Mouse (Mus musculus): ENCODE results near the gene Smoc2. TPM values are rescaled to one million over a fixed set of nuclear protein-coding genes. Genes with fewer than 3 reads are reported as not detected.

The Smoc2 gene
- 33.3 and 37.0 TPM in 2 replicates for polyA plus RNA-seq (2015; fragmentation: Nextera tagmentation; extraction: Ambion mirVana)

DNA sequence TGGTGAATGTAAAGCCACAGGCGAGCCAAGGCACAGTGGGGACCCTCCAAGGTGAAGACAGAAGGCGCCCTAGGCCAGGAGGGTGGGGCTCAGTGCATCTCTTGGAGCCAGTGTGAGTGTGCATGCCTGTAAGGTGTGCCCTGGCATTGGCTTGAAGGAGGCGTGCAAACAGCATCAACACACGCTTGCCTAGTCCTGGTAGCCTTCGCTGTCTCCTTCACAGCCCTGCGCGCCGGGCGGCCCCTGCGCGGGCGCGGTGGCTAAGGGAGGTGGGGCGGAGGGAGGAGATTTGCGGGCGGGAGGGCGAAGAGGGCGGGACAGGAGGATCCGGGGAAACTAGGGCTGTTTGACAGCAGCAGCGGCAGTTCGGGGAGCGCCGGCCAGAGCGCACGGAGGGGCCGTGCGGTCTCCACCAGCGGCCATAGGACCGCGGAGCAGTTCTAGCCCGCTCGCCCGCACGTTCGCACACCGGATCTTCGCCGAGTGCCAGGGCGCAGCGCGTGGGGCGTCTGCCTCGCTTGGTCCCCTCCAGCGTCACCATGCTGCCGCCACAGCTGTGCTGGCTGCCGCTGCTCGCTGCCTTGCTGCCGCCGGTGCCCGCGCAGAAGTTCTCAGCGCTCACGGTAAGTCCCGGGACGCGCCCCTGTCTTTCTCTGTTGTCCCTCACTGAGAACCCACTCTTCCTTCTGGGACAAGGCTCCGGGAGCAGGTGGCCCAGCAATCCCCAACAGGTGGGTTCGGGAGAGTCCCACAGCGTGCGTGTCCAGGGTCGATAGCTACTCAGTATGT, at the start of gene Smoc2:
Gene Smoc2 (plus strand): TSS at position 330 of the 789 bp plus-strand sequence.
- WGBS, result under 1% methylated on average over 61 of the region's 61 CpGs
- peak within 1 kb of the TSS; percentile 54 for H3K4me3 ChIP-seq (ENCODE audit: low read length)
- no peaks in the 10 kb centered on the region for H3K9me3 ChIP-seq (replicated peaks; ENCODE audit: control insufficient read depth, low read length)
- H3K4me1 ChIP-seq (ENCODE audit: control insufficient read depth, insufficient read depth, low read length), result peaks cover 11% of the 10 kb centered on the region
- ATAC-seq (replicated peaks; ENCODE audit: extremely low read depth, insufficient read depth, low FRiP score), result peak; percentile 6; the same call in 1 of the 2 replicates
- peak within 1 kb of the TSS; percentile 40 for H3K9ac ChIP-seq (ENCODE audit: low read length)
- H3K4me2 ChIP-seq (ENCODE audit: low read depth, low read length), result peak within 1 kb of the TSS; percentile 71
- no peak within 1 kb of the TSS for H3K27ac ChIP-seq (ENCODE audit: low read length)
- no peaks in the 10 kb centered on the region for H3K36me3 ChIP-seq (ENCODE audit: control insufficient read depth, insufficient read depth)
- H3K27me3 ChIP-seq (ENCODE audit: control insufficient read depth, insufficient read depth, low read length), result peaks cover 96% of the 10 kb centered on the region

DNA sequence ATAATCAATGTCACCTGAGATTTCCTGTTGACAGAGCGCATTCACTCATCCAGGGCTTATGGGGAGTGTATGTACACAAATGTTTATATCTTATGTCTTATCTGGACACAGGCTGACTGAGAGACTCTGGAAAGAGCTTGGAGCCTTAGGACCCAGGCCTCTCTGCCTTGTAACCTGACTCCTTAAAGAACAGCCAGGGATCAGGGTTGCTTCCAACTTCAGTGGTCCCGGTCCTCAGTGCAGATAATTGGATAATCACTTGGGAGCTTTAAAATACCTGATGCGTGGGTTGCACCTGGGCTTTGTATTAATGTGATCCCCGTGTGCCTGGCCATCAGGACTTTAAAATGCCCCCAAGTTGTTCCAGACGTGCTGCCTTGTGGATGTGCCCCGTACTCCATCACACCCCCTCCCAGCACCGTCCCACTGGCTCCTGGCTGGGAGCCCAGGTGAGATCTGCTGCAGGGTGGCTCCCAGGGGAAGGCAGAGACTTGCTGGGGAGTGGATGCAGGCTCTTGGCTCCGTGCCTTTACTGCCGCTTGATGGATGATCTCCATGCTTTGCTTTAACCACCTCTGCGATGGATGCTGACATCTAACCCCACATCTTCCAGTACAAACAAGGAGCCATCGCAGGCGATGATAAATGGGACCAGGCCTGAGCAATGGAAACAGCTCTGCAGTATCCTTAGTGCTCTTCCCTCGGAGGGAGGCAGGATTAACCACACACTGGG, 48.4 kb upstream of the Smoc2 start:
- ATAC-seq (replicated peaks; ENCODE audit: extremely low read depth, insufficient read depth, low FRiP score), result no peak
- H3K36me3 ChIP-seq (ENCODE audit: control insufficient read depth, insufficient read depth), result no peaks in the 10 kb centered on the region
- no peak overlapping the region for H3K4me2 ChIP-seq (ENCODE audit: low read depth, low read length)
- peaks cover 3% of the 10 kb centered on the region; the same call in 1 of the 2 replicates for H3K4me1 ChIP-seq (ENCODE audit: control insufficient read depth, insufficient read depth, low read length)
- 13% methylated on average over 13 of the region's 13 CpGs for WGBS
- peaks cover 53% of the 10 kb centered on the region for H3K27me3 ChIP-seq (ENCODE audit: control insufficient read depth, insufficient read depth, low read length)
- no peak overlapping the region for H3K9ac ChIP-seq (ENCODE audit: low read length)
- no peak overlapping the region for H3K4me3 ChIP-seq (ENCODE audit: low read length)
- H3K27ac ChIP-seq (ENCODE audit: low read length), result no peak overlapping the region
- H3K9me3 ChIP-seq (replicated peaks; ENCODE audit: control insufficient read depth, low read length), result no peaks in the 10 kb centered on the region

DNA sequence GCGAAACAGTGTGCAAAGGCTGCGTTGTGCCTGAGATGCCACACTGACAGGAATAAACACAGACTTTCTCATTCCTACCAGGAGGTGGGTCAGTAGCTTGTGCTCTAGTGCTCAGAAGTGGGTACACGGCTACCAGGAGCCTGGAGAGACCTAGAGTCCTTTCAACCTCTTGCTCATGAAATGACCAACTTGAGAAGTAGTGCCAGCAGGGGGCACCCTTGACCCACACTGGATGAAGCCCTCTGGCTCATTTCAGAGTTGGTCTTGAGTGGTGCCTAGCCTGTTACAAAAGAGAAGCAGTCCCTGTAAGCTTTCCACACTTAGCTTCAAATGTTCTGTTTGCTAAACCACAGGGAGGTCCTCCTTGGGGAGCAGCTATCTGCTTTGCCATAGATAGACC, 46.7 kb upstream of the Smoc2 start:
- Histone ChIP-seq H3K4me3 (ENCODE audit: low read length) (no peak overlapping the region), H3K27ac (ENCODE audit: low read length) (no peak overlapping the region), H3K4me1 (ENCODE audit: control insufficient read depth, insufficient read depth, low read length) (peaks cover 3% of the 10 kb centered on the region; the same call in 1 of the 2 replicates), H3K9ac (ENCODE audit: low read length) (no peak overlapping the region), H3K27me3 (ENCODE audit: control insufficient read depth, insufficient read depth, low read length) (peaks cover 60% of the 10 kb centered on the region), H3K36me3 (ENCODE audit: control insufficient read depth, insufficient read depth) (no peaks in the 10 kb centered on the region), H3K9me3 (replicated peaks; ENCODE audit: control insufficient read depth, low read length) (no peaks in the 10 kb centered on the region), H3K4me2 (ENCODE audit: low read depth, low read length) (no peak overlapping the region)
- no peak for ATAC-seq (replicated peaks; ENCODE audit: extremely low read depth, insufficient read depth, low FRiP score)
- WGBS, result 47% methylated on average over 3 of the region's 3 CpGs

DNA sequence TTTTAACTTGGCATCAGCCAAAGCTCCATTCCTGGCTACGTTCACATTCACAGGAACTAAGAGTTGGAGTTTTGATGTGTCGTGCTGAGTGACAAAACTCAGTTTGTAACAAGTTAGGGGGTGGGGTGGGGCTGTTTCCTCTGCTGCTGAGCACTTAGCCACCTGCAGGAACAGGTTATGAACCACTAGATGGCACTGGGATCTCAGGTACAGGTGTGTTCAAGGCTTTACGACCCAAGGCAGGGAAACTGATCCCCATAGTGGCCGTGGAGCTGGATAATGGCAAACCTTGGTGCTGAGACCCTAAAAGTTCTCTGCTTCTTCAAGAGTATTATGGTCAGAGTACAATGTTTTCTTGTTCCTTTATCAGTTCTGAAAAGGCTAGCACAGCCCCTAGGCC, 45.6 kb upstream of the Smoc2 start:
- Histone ChIP-seq H3K9me3 (replicated peaks; ENCODE audit: control insufficient read depth, low read length) (no peaks in the 10 kb centered on the region), H3K4me1 (ENCODE audit: control insufficient read depth, insufficient read depth, low read length) (peaks cover 3% of the 10 kb centered on the region; the same call in 1 of the 2 replicates), H3K27me3 (ENCODE audit: control insufficient read depth, insufficient read depth, low read length) (peaks cover 52% of the 10 kb centered on the region), H3K9ac (ENCODE audit: low read length) (no peak overlapping the region), H3K36me3 (ENCODE audit: control insufficient read depth, insufficient read depth) (no peaks in the 10 kb centered on the region), H3K27ac (ENCODE audit: low read length) (no peak overlapping the region), H3K4me3 (ENCODE audit: low read length) (no peak overlapping the region), H3K4me2 (ENCODE audit: low read depth, low read length) (no peak overlapping the region)
- WGBS, result 34% methylated on average over 4 of the region's 4 CpGs
- ATAC-seq (replicated peaks; ENCODE audit: extremely low read depth, insufficient read depth, low FRiP score), result no peak

DNA sequence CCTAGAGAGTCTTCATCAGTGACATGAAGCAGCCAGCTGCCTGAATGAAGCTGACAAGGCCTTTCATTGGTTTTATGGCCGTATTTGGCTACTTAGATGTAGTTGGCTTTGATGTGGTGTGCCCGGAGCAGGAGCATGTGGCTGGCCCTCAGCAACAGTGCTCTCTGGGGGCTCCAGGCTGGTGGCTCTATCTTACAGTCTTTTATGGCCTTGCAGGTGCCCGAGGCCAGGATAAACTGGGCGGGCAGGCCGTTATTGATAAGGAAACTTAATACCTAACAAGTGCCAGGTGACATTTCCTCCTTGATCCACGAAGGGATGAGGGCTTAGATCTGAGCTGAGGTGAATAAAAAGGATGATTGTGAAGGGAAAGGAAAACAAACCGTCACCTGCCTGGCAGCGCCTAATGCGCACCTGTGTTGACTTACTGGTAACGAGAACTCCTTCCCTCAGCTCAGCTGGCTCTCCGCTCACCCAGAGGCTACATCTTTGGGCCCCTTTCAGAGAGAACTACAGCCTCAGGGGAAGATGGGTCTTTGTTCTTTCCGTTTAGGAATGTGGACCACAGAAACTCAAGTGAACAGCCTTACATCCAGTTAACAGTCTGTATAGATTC, 44.4 kb upstream of the Smoc2 start:
- Histone ChIP-seq H3K27me3 (ENCODE audit: control insufficient read depth, insufficient read depth, low read length) (peaks cover 50% of the 10 kb centered on the region), H3K27ac (ENCODE audit: low read length) (no peak overlapping the region), H3K9me3 (replicated peaks; ENCODE audit: control insufficient read depth, low read length) (no peaks in the 10 kb centered on the region), H3K36me3 (ENCODE audit: control insufficient read depth, insufficient read depth) (no peaks in the 10 kb centered on the region), H3K4me2 (ENCODE audit: low read depth, low read length) (no peak overlapping the region), H3K4me3 (ENCODE audit: low read length) (no peak overlapping the region), H3K9ac (ENCODE audit: low read length) (no peak overlapping the region), H3K4me1 (ENCODE audit: control insufficient read depth, insufficient read depth, low read length) (peaks cover 3% of the 10 kb centered on the region; the same call in 1 of the 2 replicates)
- WGBS, result 58% methylated on average over 12 of the region's 12 CpGs
- no peak for ATAC-seq (replicated peaks; ENCODE audit: extremely low read depth, insufficient read depth, low FRiP score)

DNA sequence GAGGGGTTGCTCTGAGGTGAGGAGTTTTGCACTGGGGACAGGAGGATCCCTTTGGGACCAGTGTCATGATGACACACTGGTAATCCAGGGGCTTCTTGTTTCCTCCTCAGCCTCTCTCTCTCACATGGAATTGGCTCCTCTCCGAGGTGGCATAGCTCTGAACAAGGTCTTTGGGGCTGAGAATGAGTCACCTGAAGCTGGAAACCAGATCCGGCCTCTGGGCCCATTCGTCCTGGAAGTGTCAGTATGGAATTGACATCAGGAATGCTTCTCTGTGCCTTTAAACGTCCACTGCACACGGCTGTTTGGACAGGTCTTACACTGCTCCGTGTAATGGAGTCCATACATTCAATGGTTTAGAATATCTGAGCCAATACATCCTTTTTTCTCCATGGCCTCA, 42.2 kb upstream of the Smoc2 start:
- WGBS, result 56% methylated on average over 6 of the region's 6 CpGs
- peaks cover 34% of the 10 kb centered on the region for H3K27me3 ChIP-seq (ENCODE audit: control insufficient read depth, insufficient read depth, low read length)
- no peak overlapping the region for H3K27ac ChIP-seq (ENCODE audit: low read length)

DNA sequence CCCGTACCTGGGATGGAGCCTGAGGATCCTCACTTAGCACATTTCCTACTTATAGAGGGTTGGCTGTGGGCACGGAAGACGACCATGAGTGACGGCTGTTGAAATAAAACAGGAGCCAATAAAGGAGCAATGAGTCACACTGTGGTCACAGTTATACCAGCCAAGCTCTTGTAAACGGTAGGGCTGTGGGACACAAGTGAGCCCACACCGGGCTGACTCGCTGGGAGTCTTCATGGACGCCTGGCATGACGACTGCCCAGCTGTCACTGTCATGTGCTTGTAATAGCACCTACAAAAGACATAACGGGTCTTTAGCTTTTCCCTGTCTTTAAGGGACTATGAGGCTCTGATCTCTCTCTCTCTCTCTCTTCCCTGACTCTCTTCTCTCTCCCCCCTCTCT, 39.3 kb upstream of the Smoc2 start:
- Histone ChIP-seq H3K9me3 (replicated peaks; ENCODE audit: control insufficient read depth, low read length) (no peaks in the 10 kb centered on the region), H3K36me3 (ENCODE audit: control insufficient read depth, insufficient read depth) (no peaks in the 10 kb centered on the region), H3K27me3 (ENCODE audit: control insufficient read depth, insufficient read depth, low read length) (peaks cover 21% of the 10 kb centered on the region), H3K27ac (ENCODE audit: low read length) (no peak overlapping the region), H3K4me1 (ENCODE audit: control insufficient read depth, insufficient read depth, low read length) (peaks cover 3% of the 10 kb centered on the region; the same call in 1 of the 2 replicates), H3K4me2 (ENCODE audit: low read depth, low read length) (no peak overlapping the region), H3K9ac (ENCODE audit: low read length) (no peak overlapping the region), H3K4me3 (ENCODE audit: low read length) (no peak overlapping the region)
- 65% methylated on average over 10 of the region's 10 CpGs for WGBS
- ATAC-seq (replicated peaks; ENCODE audit: extremely low read depth, insufficient read depth, low FRiP score), result no peak

More for the DNA sequence above, 42.2 kb upstream of the Smoc2 start:
- Histone ChIP-seq H3K9me3 (replicated peaks; ENCODE audit: control insufficient read depth, low read length) (no peaks in the 10 kb centered on the region), H3K4me3 (ENCODE audit: low read length) (no peak overlapping the region), H3K36me3 (ENCODE audit: control insufficient read depth, insufficient read depth) (no peaks in the 10 kb centered on the region), H3K4me1 (ENCODE audit: control insufficient read depth, insufficient read depth, low read length) (no peaks in the 10 kb centered on the region), H3K4me2 (ENCODE audit: low read depth, low read length) (no peak overlapping the region), H3K9ac (ENCODE audit: low read length) (no peak overlapping the region)
- no peak for ATAC-seq (replicated peaks; ENCODE audit: extremely low read depth, insufficient read depth, low FRiP score)

DNA sequence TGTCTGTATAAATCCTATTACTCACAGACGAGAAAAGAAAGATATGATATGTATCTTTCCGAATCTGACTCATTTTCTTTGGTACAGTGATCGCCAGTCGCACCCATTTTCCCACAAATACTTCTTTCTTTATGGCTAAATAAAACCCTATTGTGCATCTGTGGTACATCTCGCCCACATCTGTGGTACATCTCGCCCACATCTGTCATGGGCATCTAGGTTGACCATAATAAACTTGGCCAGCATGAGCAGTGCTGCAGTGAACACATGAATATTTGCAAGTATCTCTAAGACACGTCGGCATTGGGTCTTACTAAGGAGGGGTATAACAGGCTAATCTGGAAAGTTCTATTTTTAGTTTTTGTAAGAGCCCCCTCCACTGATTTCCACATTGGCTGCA, 36.7 kb upstream of the Smoc2 start:
- Histone ChIP-seq H3K4me1 (ENCODE audit: control insufficient read depth, insufficient read depth, low read length) (peaks cover 3% of the 10 kb centered on the region; the same call in 1 of the 2 replicates), H3K9ac (ENCODE audit: low read length) (no peak overlapping the region), H3K4me3 (ENCODE audit: low read length) (no peak overlapping the region), H3K36me3 (ENCODE audit: control insufficient read depth, insufficient read depth) (no peaks in the 10 kb centered on the region), H3K9me3 (replicated peaks; ENCODE audit: control insufficient read depth, low read length) (no peaks in the 10 kb centered on the region), H3K4me2 (ENCODE audit: low read depth, low read length) (no peak overlapping the region), H3K27ac (ENCODE audit: low read length) (no peak overlapping the region), H3K27me3 (ENCODE audit: control insufficient read depth, insufficient read depth, low read length) (peaks cover 7% of the 10 kb centered on the region)
- WGBS, result 75% methylated on average over 8 of the region's 8 CpGs
- no peak for ATAC-seq (replicated peaks; ENCODE audit: extremely low read depth, insufficient read depth, low FRiP score)
